Mouse (Mus musculus) erythroblast, embryonic 14.5 days (primary cell): ENCODE data around the gene Dlgap4. TPM values are rescaled to one million over a fixed set of nuclear protein-coding genes. Genes with fewer than 3 reads are reported as not detected.

Experiments used
- H3K27me3 ChIP-seq: 2 replicates; pipeline ENCODE4 v1.6.1; 2012; ENCODE audit warnings: inconsistent platforms; ENCODE audit not compliant: control insufficient read depth
- H3K36me3 ChIP-seq: 2 replicates; pipeline ENCODE4 v1.6.1; 2012; ENCODE audit warnings: mild to moderate bottlenecking, inconsistent platforms; ENCODE audit not compliant: control insufficient read depth
- H3K4me1 ChIP-seq: 2 replicates; pipeline ENCODE4 v1.6.1; 2012; ENCODE audit warnings: inconsistent platforms; ENCODE audit not compliant: control insufficient read depth
- H3K4me3 ChIP-seq: replicated peaks from 2 replicates; pipeline ENCODE3; 2012; ENCODE audit warnings: moderate library complexity, mild to moderate bottlenecking, inconsistent platforms
- H3K9me3 ChIP-seq: 2 replicates; pipeline ENCODE4 v1.6.1; 2012; ENCODE audit warnings: low read length, inconsistent platforms, mixed read lengths; ENCODE audit not compliant: control insufficient read depth
- GATA1 ChIP-seq: IDR thresholded peaks from 2 replicates; pipeline ENCODE4 v1.6.1; 2012; ENCODE audit warnings: low read length, inconsistent platforms, mixed read lengths
- TAL1 ChIP-seq: IDR thresholded peaks from 3 replicates; pipeline ENCODE4 v1.6.1; 2012; ENCODE audit warnings: low read length, inconsistent platforms, mixed read lengths
- polyA plus RNA-seq: library from polyadenylated mRNA; stranded (reverse); fragments of >175 nt; gene quantifications from 2 replicates; pipeline ENCODE4 v1.2.3, GENCODE M21; 2012

Dlgap4 gene
- polyA plus RNA-seq, 1 experiment, result 2.2 TPM

- no peak overlapping the region for H3K4me3 ChIP-seq
- H3K4me1 ChIP-seq, result peaks cover 21% of the 10 kb centered on the region
- TF ChIP-seq GATA1, result no peak
- no peak for TF ChIP-seq TAL1
- no peaks in the 10 kb centered on the region for H3K36me3 ChIP-seq
- no peaks in the 10 kb centered on the region for H3K27me3 ChIP-seq
- H3K9me3 ChIP-seq, result no peaks in the 10 kb centered on the region
Observed at GRCm38 (mm10) chr2:156803698-156804372, 190.3 kb downstream of the Dlgap4 start.

GRCm38 (mm10) chr2:156804589-156804988, 191.1 kb downstream of the Dlgap4 start:
- TF ChIP-seq TAL1 (no peak), GATA1 (no peak)

GRCm38 (mm10) chr2:156806886-156807285, 193.4 kb downstream of the Dlgap4 start:
- Histone ChIP-seq H3K4me1 (peaks cover 21% of the 10 kb centered on the region), H3K4me3 (no peak overlapping the region), H3K36me3 (no peaks in the 10 kb centered on the region), H3K9me3 (no peaks in the 10 kb centered on the region), H3K27me3 (no peaks in the 10 kb centered on the region)
- TF ChIP-seq GATA1, result no peak
- TF ChIP-seq TAL1, result no peak

More at GRCm38 (mm10) chr2:156804589-156804988, 191.1 kb downstream of the Dlgap4 start:
- Histone ChIP-seq H3K4me3 (no peak overlapping the region), H3K4me1 (peaks cover 21% of the 10 kb centered on the region), H3K9me3 (no peaks in the 10 kb centered on the region), H3K36me3 (no peaks in the 10 kb centered on the region), H3K27me3 (no peaks in the 10 kb centered on the region)

- H3K4me3 ChIP-seq, result no peak overlapping the region
- no peaks in the 10 kb centered on the region for H3K36me3 ChIP-seq
- H3K9me3 ChIP-seq, result no peaks in the 10 kb centered on the region
- TF ChIP-seq GATA1 (no peak), TAL1 (no peak)
- H3K27me3 ChIP-seq, result no peaks in the 10 kb centered on the region; the same call in 1 of the 2 replicates
- no peaks in the 10 kb centered on the region for H3K4me1 ChIP-seq
Observed at GRCm38 (mm10) chr2:156809579-156809978, 196.1 kb downstream of the Dlgap4 start.

GRCm38 (mm10) chr2:156810716-156811115, 197.2 kb downstream of the Dlgap4 start:
- H3K4me3 ChIP-seq, result no peak overlapping the region
- TF ChIP-seq TAL1, result no peak
- no peak for TF ChIP-seq GATA1
- no peaks in the 10 kb centered on the region; the same call in 1 of the 2 replicates for H3K27me3 ChIP-seq
- H3K9me3 ChIP-seq, result no peaks in the 10 kb centered on the region
- H3K36me3 ChIP-seq, result no peaks in the 10 kb centered on the region
- no peaks in the 10 kb centered on the region for H3K4me1 ChIP-seq

GRCm38 (mm10) chr2:156811556-156811955, 198.1 kb downstream of the Dlgap4 start:
- Histone ChIP-seq H3K36me3 (no peaks in the 10 kb centered on the region), H3K9me3 (no peaks in the 10 kb centered on the region), H3K4me1 (no peaks in the 10 kb centered on the region), H3K27me3 (peaks cover 2% of the 10 kb centered on the region; the same call in 1 of the 2 replicates), H3K4me3 (no peak overlapping the region)
- TF ChIP-seq TAL1 (no peak), GATA1 (no peak)

Other genes starting within 250 kb of the Dlgap4 start
- 0.31 and 0.39 TPM in 2 replicates for gene Epb41l1, start 192.8 kb upstream of the Dlgap4 start, polyA plus RNA-seq
- 0.68 and 1.2 TPM in 2 replicates for gene Aar2, start 66.1 kb upstream of the Dlgap4 start, polyA plus RNA-seq
- gene Myl9, start 161.7 kb downstream of the Dlgap4 start, polyA plus RNA-seq, result 0.10 and 0.13 TPM in 2 replicates
- gene Tgif2, start 226.3 kb downstream of the Dlgap4 start, polyA plus RNA-seq, result 0.04 and 0.09 TPM in 2 replicates
- 0.04 TPM in 1 of 2 replicates, not detected in the other for gene 4930518I15Rik, start 244.2 kb downstream of the Dlgap4 start, polyA plus RNA-seq
- 8.9 and 10.3 TPM in 2 replicates for gene Rab5if, start 249.4 kb downstream of the Dlgap4 start, polyA plus RNA-seq